Mouse (Mus musculus) MEL (cell line): ENCODE data around the gene Gm37240. TPM values are rescaled to one million over a fixed set of nuclear protein-coding genes. Genes with fewer than 3 reads are reported as not detected.
A peak's percentile ranks its signal among the peaks of the same experiment; 100 is the strongest.

ENCODE experiments used
- DNase-seq: peaks from one replicate; pipeline ENCODE4 v3.0.0; 2011; ENCODE audit warnings: low read depth, low spot score
- H3K27ac ChIP-seq: 2 replicates; pipeline ENCODE4 v1.5.1; 2012; ENCODE audit warnings: low read depth, mild to moderate bottlenecking, control low read depth, low read length, moderate library complexity; ENCODE audit not compliant: control insufficient read depth
- H3K27me3 ChIP-seq, 2 experiments: fragments of 150-350 bp in 1 of 2; sonication (generic) in 1 of 2; 2 replicates each; pipeline ENCODE4 v1.6.1; 2012; ENCODE audit warnings: low read length in 2 of 2, mild to moderate bottlenecking in 2 of 2, improper control_type of control experiment in 1 of 2, moderate library complexity in 1 of 2; ENCODE audit not compliant: insufficient read depth in 2 of 2, control insufficient read depth in 1 of 2
- H3K36me3 ChIP-seq, 2 experiments: 2 replicates each; pipeline ENCODE4 v1.6.1; 2012 to 2014; ENCODE audit warnings: low read length in 2 of 2, improper control_type of control experiment in 1 of 2, inconsistent platforms in 1 of 2, mild to moderate bottlenecking in 1 of 2; ENCODE audit not compliant: insufficient read depth in 2 of 2, control insufficient read depth in 1 of 2
- H3K4me1 ChIP-seq, 2 experiments: fragments of 150-350 bp in 1 of 2; sonication (generic) in 1 of 2; 2 replicates each; pipeline ENCODE4 v1.6.1; 2012; ENCODE audit warnings: low read length in 2 of 2, improper control_type of control experiment in 1 of 2, mild to moderate bottlenecking in 1 of 2; ENCODE audit not compliant: insufficient read depth in 2 of 2, control insufficient read depth in 1 of 2
- H3K4me3 ChIP-seq, 2 experiments: fragments of 150-350 bp in 1 of 2; sonication (generic) in 1 of 2; 2 replicates each; pipeline ENCODE4 v1.5.1; 2012; ENCODE audit warnings: low read depth in 2 of 2, low read length in 2 of 2, mild to moderate bottlenecking in 2 of 2, moderate library complexity in 2 of 2, control low read depth in 1 of 2, improper control_type of control experiment in 1 of 2; ENCODE audit not compliant: control insufficient read depth in 1 of 2, insufficient read depth in 1 of 2
- H3K79me2 ChIP-seq: 2 replicates; pipeline ENCODE4 v1.6.1; 2012; ENCODE audit warnings: mild to moderate bottlenecking, low read length, moderate library complexity; ENCODE audit not compliant: control insufficient read depth, poor library complexity, insufficient read depth
- H3K9ac ChIP-seq: 2 replicates; pipeline ENCODE4 v1.6.1; 2012; ENCODE audit warnings: low read depth, mild to moderate bottlenecking, control low read depth, low read length, moderate library complexity; ENCODE audit not compliant: control insufficient read depth, poor library complexity, severe bottlenecking
- H3K9me3 ChIP-seq: fragments of 150-350 bp; sonication (generic); replicated peaks from 2 replicates; pipeline ENCODE4 v1.6.1; 2012; ENCODE audit warnings: mild to moderate bottlenecking, low read length, improper control_type of control experiment, moderate library complexity; ENCODE audit not compliant: insufficient read depth
- CHD1 ChIP-seq: IDR thresholded peaks from 2 replicates; pipeline ENCODE4 v1.6.1; 2012; ENCODE audit warnings: low read depth, mild to moderate bottlenecking, inconsistent platforms, low read length, improper control_type of control experiment
- CHD2 ChIP-seq: IDR thresholded peaks from 2 replicates; pipeline ENCODE4 v1.6.1; 2011; ENCODE audit warnings: low read length, improper control_type of control experiment
- CTCF ChIP-seq, 3 experiments: IDR thresholded peaks in 2 of 3; conservative IDR thresholded peaks in 1 of 3; 2 replicates each; pipeline ENCODE4 v1.5.1; 2011 to 2012; ENCODE audit warnings: low read length in 3 of 3, low read depth in 2 of 3, mild to moderate bottlenecking in 2 of 3, improper control_type of control experiment in 1 of 3, inconsistent platforms in 1 of 3, mixed read lengths in 1 of 3, moderate library complexity in 1 of 3; ENCODE audit not compliant: control insufficient read depth in 1 of 3, insufficient read depth in 1 of 3, poor library complexity in 1 of 3, severe bottlenecking in 1 of 3
- E2F4 ChIP-seq: IDR thresholded peaks from 2 replicates; pipeline ENCODE4 v1.6.1; 2011; ENCODE audit warnings: low read depth, low read length, improper control_type of control experiment, borderline replicate concordance
- ELF1 ChIP-seq: IDR thresholded peaks from 2 replicates; pipeline ENCODE4 v1.6.1; 2014; ENCODE audit warnings: low read depth, mild to moderate bottlenecking, inconsistent platforms, low read length, improper control_type of control experiment, moderate library complexity
- EP300 ChIP-seq, 2 experiments: IDR thresholded peaks; 2 replicates each; pipeline ENCODE4 v1.6.1; 2011; ENCODE audit warnings: improper control_type of control experiment in 2 of 2, low read length in 2 of 2, low read depth in 1 of 2, mild to moderate bottlenecking in 1 of 2
- ETS1 ChIP-seq: IDR thresholded peaks from 2 replicates; pipeline ENCODE4 v1.6.1; 2012; ENCODE audit warnings: low read depth, mild to moderate bottlenecking, inconsistent platforms, low read length, improper control_type of control experiment, moderate library complexity
- GATA1 ChIP-seq: IDR thresholded peaks from 2 replicates; pipeline ENCODE4 v1.6.1; 2011; ENCODE audit warnings: low read depth, low read length, improper control_type of control experiment
- HCFC1 ChIP-seq: IDR thresholded peaks from 2 replicates; pipeline ENCODE4 v1.6.1; 2012; ENCODE audit warnings: low read depth, mild to moderate bottlenecking, inconsistent platforms, low read length, improper control_type of control experiment, moderate library complexity
- JUND ChIP-seq: IDR thresholded peaks from 2 replicates; pipeline ENCODE4 v1.6.1; 2011; ENCODE audit warnings: low read depth, mild to moderate bottlenecking, improper control_type of control experiment, low read length
- MAFK ChIP-seq: IDR thresholded peaks from 2 replicates; pipeline ENCODE4 v1.6.1; 2011; ENCODE audit warnings: low read depth, mild to moderate bottlenecking, low read length, improper control_type of control experiment, borderline replicate concordance
- MAX ChIP-seq: IDR thresholded peaks from 2 replicates; pipeline ENCODE4 v1.6.1; 2011; ENCODE audit warnings: low read length, improper control_type of control experiment
- MAZ ChIP-seq: IDR thresholded peaks from 2 replicates; pipeline ENCODE4 v1.6.1; 2012; ENCODE audit warnings: low read depth, mild to moderate bottlenecking, inconsistent platforms, low read length, improper control_type of control experiment
- MYC ChIP-seq: IDR thresholded peaks from 2 replicates; pipeline ENCODE4 v1.6.1; 2011; ENCODE audit warnings: low read depth, mild to moderate bottlenecking, low read length, improper control_type of control experiment, moderate library complexity
- NELFE ChIP-seq: IDR thresholded peaks from 2 replicates; pipeline ENCODE4 v1.6.1; 2011; ENCODE audit warnings: low read depth, low read length, improper control_type of control experiment
- POLR2A ChIP-seq, 2 experiments: IDR thresholded peaks; 2 replicates each; pipeline ENCODE4 v1.6.1; 2011 to 2012; ENCODE audit warnings: low read length in 2 of 2, mild to moderate bottlenecking in 2 of 2, control low read depth in 1 of 2, improper control_type of control experiment in 1 of 2, low read depth in 1 of 2, moderate library complexity in 1 of 2; ENCODE audit not compliant: control insufficient read depth in 1 of 2, insufficient read depth in 1 of 2, poor library complexity in 1 of 2
- POLR2AphosphoS2 ChIP-seq: IDR thresholded peaks from 2 replicates; pipeline ENCODE4 v1.6.1; 2011; ENCODE audit warnings: low read length, improper control_type of control experiment
- RCOR1 ChIP-seq: IDR thresholded peaks from 2 replicates; pipeline ENCODE4 v1.6.1; 2012; ENCODE audit warnings: low read depth, mild to moderate bottlenecking, inconsistent platforms, low read length, improper control_type of control experiment
- SIN3A ChIP-seq: IDR thresholded peaks from 2 replicates; pipeline ENCODE4 v1.6.1; 2012; ENCODE audit warnings: low read length, improper control_type of control experiment, inconsistent platforms
- SMC3 ChIP-seq: IDR thresholded peaks from 2 replicates; pipeline ENCODE4 v1.6.1; 2011; ENCODE audit warnings: low read depth, low read length, improper control_type of control experiment
- TAL1 ChIP-seq: IDR thresholded peaks from 2 replicates; pipeline ENCODE4 v1.6.1; 2012; ENCODE audit warnings: mild to moderate bottlenecking, inconsistent platforms, low read length, moderate library complexity, mixed read lengths
- TBP ChIP-seq: IDR thresholded peaks from 2 replicates; pipeline ENCODE4 v1.8.0; 2011; ENCODE audit warnings: low read depth, low read length, improper control_type of control experiment
- ZKSCAN1 ChIP-seq: IDR thresholded peaks from 2 replicates; pipeline ENCODE4 v1.6.1; 2012; ENCODE audit warnings: low read depth, mild to moderate bottlenecking, inconsistent platforms, low read length, improper control_type of control experiment, moderate library complexity
- polyA plus RNA-seq, 2 experiments: library from polyadenylated mRNA; stranded (reverse) in 1 of 2; unstranded in 1 of 2; fragments of >175 nt in 1 of 2; fragments of >200 nt in 1 of 2; gene quantifications; 2 replicates each; pipeline versions ENCODE4 v1.2.1 to v1.2.4; 2012; ENCODE audit warnings: low replicate concordance in 2 of 2, low read depth in 1 of 2; ENCODE audit not compliant: insufficient read length in 2 of 2, insufficient read depth in 1 of 2, missing spikeins in 1 of 2
- total RNA-seq: library from RNA; depleted of rRNA; stranded (reverse); fragments of 300-350 nt; gene quantifications from 2 replicates; pipeline ENCODE4 v1.2.3, GENCODE M21; 2012

The Gm37240 gene
- total and polyA plus RNA-seq, 3 experiments: 0.04 TPM; not detected in 2

DNA sequence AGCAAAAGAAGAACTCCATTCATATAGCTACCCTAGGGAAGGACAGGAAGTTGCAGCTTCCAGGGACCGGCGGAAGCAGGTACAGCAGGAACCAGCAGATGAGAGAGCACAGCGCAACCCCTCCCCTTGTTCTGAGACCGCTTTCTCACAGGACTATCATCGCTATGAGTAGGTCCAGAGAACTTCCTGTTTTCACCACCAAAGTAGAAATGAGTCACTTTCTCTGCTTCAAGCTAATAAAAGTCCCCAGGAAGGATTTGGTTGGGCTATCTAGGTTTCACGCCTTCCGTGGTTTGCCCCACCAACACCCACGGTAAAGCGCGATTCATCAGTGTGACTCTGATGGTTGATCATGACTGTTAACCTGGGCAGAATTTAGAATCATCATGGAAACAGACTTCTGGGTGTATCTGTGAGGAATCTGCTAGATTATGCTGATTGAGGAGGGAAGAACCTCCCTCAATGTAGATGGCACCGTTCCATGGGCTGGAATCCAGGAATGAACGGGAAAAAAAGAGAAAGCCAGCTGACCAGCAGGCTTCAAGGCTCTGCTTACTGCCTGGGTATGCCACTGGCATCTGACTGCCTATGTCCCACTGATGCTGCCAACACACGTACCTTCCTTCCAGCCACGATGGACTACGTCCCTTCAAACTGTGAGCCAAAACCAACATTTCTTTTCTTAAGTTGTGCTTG, 1172.1 kb downstream of the Gm37240 start:
- Histone ChIP-seq H3K27ac (peak overlapping the region; percentile 70), H3K36me3 (peaks cover 0 to 5% of the 10 kb centered on the region in 2 experiments; a peak in 2 of 4 replicates), H3K9me3 (no peaks in the 10 kb centered on the region), H3K9ac (peak overlapping the region; percentile 38), H3K27me3 (no peaks in the 10 kb centered on the region; a peak in 2 of 4 replicates), H3K4me3 (peak overlapping the region; percentile 8 to 18; a peak in 3 of 4 replicates), H3K79me2 (no peaks in the 10 kb centered on the region), H3K4me1 (peaks cover 0 to 12% of the 10 kb centered on the region in 2 experiments; a peak in 2 of 4 replicates)
- TF ChIP-seq POLR2A (IDR thresholded peaks at IDR 0.05; ENCODE audit: control insufficient read depth in 1 of 2, insufficient read depth in 1 of 2, low read depth in 1 of 2, low read length in 2 of 2, poor library complexity in 1 of 2) (peak in 1 of 2 experiments; percentile 46; a peak in 2 of 4 replicates), POLR2AphosphoS2 (no peak), TBP (peak; percentile 41; the same call in 1 of the 2 replicates), E2F4 (0 out of 2 replicates have a peak, but pooled peaks have one; percentile 36), HCFC1 (peak; percentile 69), RCOR1 (peak; percentile 90), MAZ (peak; percentile 67; the same call in 1 of the 2 replicates), ETS1 (peak; percentile 77), MAX (peak; percentile 59; the same call in 1 of the 2 replicates), JUND (peak; percentile 89), TAL1 (peak; percentile 25), CTCF (IDR thresholded peaks at IDR 0.05 in 2 of 3, conservative IDR thresholded peaks at IDR 0.05 in 1 of 3; ENCODE audit: control insufficient read depth in 1 of 3, insufficient read depth in 1 of 3, low read depth in 2 of 3, low read length in 3 of 3, poor library complexity in 1 of 3, severe bottlenecking in 1 of 3) (no peak), EP300 (IDR thresholded peaks at IDR 0.05; ENCODE audit: low read depth in 1 of 2, low read length in 2 of 2) (peak; percentile 76 to 85), MAFK (no peak; the same call in 1 of the 2 replicates), CHD1 (no peak), ZKSCAN1 (no peak), GATA1 (peak; percentile 59; the same call in 1 of the 2 replicates), MYC (0 out of 2 replicates have a peak, but pooled peaks have one; percentile 43), NELFE (0 out of 2 replicates have a peak, but pooled peaks have one; percentile 26), SIN3A (peak; percentile 50), ELF1 (peak; percentile 72)
- peak; percentile 96 for DNase-seq

DNA sequence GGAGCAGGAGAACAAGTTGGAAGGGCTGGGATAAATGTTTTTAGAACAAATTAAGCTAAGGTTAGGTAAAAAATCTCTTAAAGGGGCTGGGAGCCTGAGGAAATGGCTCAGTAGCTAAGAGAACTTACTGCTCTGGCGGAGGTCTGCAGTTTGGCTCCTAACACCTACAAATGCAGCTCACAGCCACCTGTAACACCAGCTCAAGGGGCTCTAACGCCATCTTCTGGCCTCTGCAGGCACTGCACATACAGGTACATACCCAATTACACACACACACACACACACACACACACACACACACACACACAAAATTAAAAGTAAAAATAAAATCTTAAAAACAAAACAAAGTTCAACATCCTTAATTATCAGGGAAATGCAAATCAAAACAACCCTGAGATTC, 1174.4 kb downstream of the Gm37240 start:
- TF ChIP-seq CTCF (IDR thresholded peaks at IDR 0.05 in 2 of 3, conservative IDR thresholded peaks at IDR 0.05 in 1 of 3; ENCODE audit: control insufficient read depth in 1 of 3, insufficient read depth in 1 of 3, low read depth in 2 of 3, low read length in 3 of 3, poor library complexity in 1 of 3, severe bottlenecking in 1 of 3) (peak in 1 of 3 experiments; percentile 19; a peak in 1 of 6 replicates), CHD2 (no peak), SMC3 (0 out of 2 replicates have a peak, but pooled peaks have one; percentile 11)
- TF ChIP-seq, all 39 proteins: peak for 2
- H3K9ac ChIP-seq: no peak overlapping the region
- H3K27me3 ChIP-seq: no peaks in the 10 kb centered on the region
- H3K79me2 ChIP-seq: no peaks in the 10 kb centered on the region
- no peak for DNase-seq
- peaks cover 0 to 8% of the 10 kb centered on the region in 2 experiments; a peak in 2 of 4 replicates for H3K36me3 ChIP-seq
- no peak overlapping the region for H3K4me3 ChIP-seq
- peaks cover 0 to 19% of the 10 kb centered on the region in 2 experiments; a peak in 2 of 4 replicates for H3K4me1 ChIP-seq
- no peak overlapping the region for H3K27ac ChIP-seq
- H3K9me3 ChIP-seq: no peaks in the 10 kb centered on the region
